Mouse (Mus musculus) mammary gland, adult 2 months (tissue): ENCODE measurements around the gene Ddx39b. TPM values are rescaled to one million over a fixed set of nuclear protein-coding genes. Genes with fewer than 3 reads are reported as not detected.

Experiments used
- polyA plus RNA-seq: library from polyadenylated mRNA; depleted of rRNA; stranded (reverse); fragments of >200 nt; gene quantifications from 2 replicates; pipeline ENCODE4 v1.2.3, GENCODE M21; 2012; ENCODE audit warnings: low replicate concordance; rRNA removed

The Ddx39b gene
- 265 and 272 TPM in 2 replicates for polyA plus RNA-seq

GRCm38 (mm10) chr17:35241305-35242014 lies at the start of gene Ddx39b:
TSS of gene Ddx39b (plus strand) at chr17:35241746.

GRCm38 (mm10) chr17:35193881-35194843 lies 47.4 kb upstream of the Ddx39b start, which contains the start of gene Ltb:
TSS of gene Ltb (plus strand) at chr17:35194439.

GRCm38 (mm10) chr17:35201787-35202186 lies 39.8 kb upstream of the Ddx39b start, which contains the start of gene Tnf:
TSS of gene Tnf (minus strand) at chr17:35202007.

GRCm38 (mm10) chr17:35204494-35205379 lies 36.8 kb upstream of the Ddx39b start, which contains the start of gene Lta:
TSS of gene Lta (minus strand) at chr17:35205351.

GRCm38 (mm10) chr17:35220156-35220952 lies 21.2 kb upstream of the Ddx39b start, which contains the start of gene Gm16181:
TSS of gene Gm16181 (plus strand) at chr17:35220834.

GRCm38 (mm10) chr17:35233114-35233980 lies 8.2 kb upstream of the Ddx39b start, which contains the start of gene Atp6v1g2:
TSS of gene Atp6v1g2 (plus strand) at chr17:35233660.

GRCm38 (mm10) chr17:35235614-35236389 lies 5.7 kb upstream of the Ddx39b start, which contains the start of gene Nfkbil1:
TSS of gene Nfkbil1 (minus strand) at chr17:35235792.

GRCm38 (mm10) chr17:35262664-35263522 lies 21.3 kb downstream of the Ddx39b start, which contains the start of gene H2-D1:
TSS of gene H2-D1 (plus strand) at chr17:35262730.

Other genes with a start within 250 kb of the Ddx39b start
- gene Vars, start 240.8 kb upstream of the Ddx39b start, polyA plus RNA-seq = 197 and 475 TPM in 2 replicates
- gene Vwa7, start 225.2 kb upstream of the Ddx39b start, polyA plus RNA-seq = 1.4 and 3.9 TPM in 2 replicates
- 1.7 and 2.0 TPM in 2 replicates for gene Sapcd1, start 213.7 kb upstream of the Ddx39b start, polyA plus RNA-seq
- gene Msh5, start 195.0 kb upstream of the Ddx39b start, polyA plus RNA-seq = 4.2 and 4.8 TPM in 2 replicates
- gene Clic1, start 191.8 kb upstream of the Ddx39b start, polyA plus RNA-seq = 110 and 121 TPM in 2 replicates
- 58.1 and 90.9 TPM in 2 replicates for gene Ddah2, start 182.7 kb upstream of the Ddx39b start, polyA plus RNA-seq
- 1.5 and 25.2 TPM in 2 replicates for gene Ly6g6c, start 176.4 kb upstream of the Ddx39b start, polyA plus RNA-seq
- 0.67 and 0.80 TPM in 2 replicates for gene Mpig6b, start 175.6 kb upstream of the Ddx39b start, polyA plus RNA-seq
- 5.7 and 9.0 TPM in 2 replicates for gene Ly6g6e, start 164.8 kb upstream of the Ddx39b start, polyA plus RNA-seq
- gene Ly6g6d, start 163.7 kb upstream of the Ddx39b start, polyA plus RNA-seq = 1.1 and 2.2 TPM in 2 replicates
- 0.19 TPM in 1 of 2 replicates, not detected in the other for gene Ly6g6f, start 156.1 kb upstream of the Ddx39b start, polyA plus RNA-seq
- gene Abhd16a, start 152.5 kb upstream of the Ddx39b start, polyA plus RNA-seq = 200 and 293 TPM in 2 replicates
- gene Ly6g5c, start 133.5 kb upstream of the Ddx39b start, polyA plus RNA-seq = not detected in 2 replicates
- 3.5 and 4.4 TPM in 2 replicates for gene Ly6g5b, start 126.3 kb upstream of the Ddx39b start, polyA plus RNA-seq
- 16.3 and 24.8 TPM in 2 replicates for gene Gpank1, start 120.3 kb upstream of the Ddx39b start, polyA plus RNA-seq
- gene Csnk2b, start 119.7 kb upstream of the Ddx39b start, polyA plus RNA-seq = 376 and 470 TPM in 2 replicates
- 8.7 and 9.2 TPM in 2 replicates for gene D17H6S53E, start 115.4 kb upstream of the Ddx39b start, polyA plus RNA-seq
- gene Apom, start 109.7 kb upstream of the Ddx39b start, polyA plus RNA-seq = 0.16 and 0.93 TPM in 2 replicates
- 203 and 278 TPM in 2 replicates for gene Bag6, start 106.6 kb upstream of the Ddx39b start, polyA plus RNA-seq
- gene Prrc2a, start 76.8 kb upstream of the Ddx39b start, polyA plus RNA-seq = 344 and 571 TPM in 2 replicates
- 2.8 and 5.7 TPM in 2 replicates for gene Aif1, start 65.7 kb upstream of the Ddx39b start, polyA plus RNA-seq
- gene Lst1, start 53.3 kb upstream of the Ddx39b start, polyA plus RNA-seq = 48.2 and 60.4 TPM in 2 replicates
- 118 and 400 TPM in 2 replicates for gene Ltb, start 47.3 kb upstream of the Ddx39b start, polyA plus RNA-seq
- gene Tnf, start 39.7 kb upstream of the Ddx39b start, polyA plus RNA-seq = 7.1 and 9.9 TPM in 2 replicates
- gene Lta, start 36.4 kb upstream of the Ddx39b start, polyA plus RNA-seq = 12.2 and 19.0 TPM in 2 replicates
- gene Gm16181, start 20.9 kb upstream of the Ddx39b start, polyA plus RNA-seq = 0.80 and 4.0 TPM in 2 replicates
- gene Atp6v1g2, start 8.1 kb upstream of the Ddx39b start, polyA plus RNA-seq = 6.5 and 11.8 TPM in 2 replicates
- 10.2 and 38.6 TPM in 2 replicates for gene Nfkbil1, start 6.0 kb upstream of the Ddx39b start, polyA plus RNA-seq
- gene H2-D1, start 21.0 kb downstream of the Ddx39b start, polyA plus RNA-seq = 1,785 and 2,234 TPM in 2 replicates
- gene H2-Q1, start 78.7 kb downstream of the Ddx39b start, polyA plus RNA-seq = 0.06 and 0.08 TPM in 2 replicates
- 2.9 and 3.9 TPM in 2 replicates for gene H2-Q2, start 100.5 kb downstream of the Ddx39b start, polyA plus RNA-seq
- gene H2-Q4, start 137.9 kb downstream of the Ddx39b start, polyA plus RNA-seq = 138 and 275 TPM in 2 replicates
- 123 and 169 TPM in 2 replicates for gene H2-Q6, start 183.1 kb downstream of the Ddx39b start, polyA plus RNA-seq
- 529 and 618 TPM in 2 replicates for gene H2-Q7, start 197.4 kb downstream of the Ddx39b start, polyA plus RNA-seq
- 195 and 217 TPM in 2 replicates for gene H2-Q10, start 228.3 kb downstream of the Ddx39b start, polyA plus RNA-seq